Mouse (Mus musculus) intestine, postnatal 0 days (tissue): ENCODE measurements around the gene Cep57l1. TPM values are rescaled to one million over a fixed set of nuclear protein-coding genes. Genes with fewer than 3 reads are reported as not detected.

Experiments used
- ATAC-seq: fragments of 200-750 bp; cut with Nextera tagmentation; 2 replicates; pipeline ENCODE4 v1.8.0; 2017; ENCODE audit warnings: mild to moderate bottlenecking, moderate TSS enrichment, moderate library complexity
- H3K27ac ChIP-seq: fragments of 300-500 bp; sonication (generic); 2 replicates; pipeline ENCODE4 v1.5.1; 2014; ENCODE audit warnings: mild to moderate bottlenecking, low read depth, low read length, moderate library complexity
- H3K27me3 ChIP-seq: fragments of 300-500 bp; sonication (generic); replicated peaks from 2 replicates; pipeline ENCODE4 v1.6.1; 2014; ENCODE audit warnings: low read length, mixed read lengths; ENCODE audit not compliant: control insufficient read depth, insufficient read depth
- H3K36me3 ChIP-seq: fragments of 300-500 bp; sonication (generic); 2 replicates; pipeline ENCODE4 v1.6.1; 2014; ENCODE audit warnings: mild to moderate bottlenecking, moderate library complexity; ENCODE audit not compliant: control insufficient read depth, insufficient read depth
- H3K4me1 ChIP-seq: fragments of 300-500 bp; sonication (generic); replicated peaks from 2 replicates; pipeline ENCODE4 v1.6.1; 2014; ENCODE audit warnings: antibody characterized with exemption, low read length, mixed read lengths; ENCODE audit not compliant: control insufficient read depth, insufficient read depth
- H3K4me2 ChIP-seq: fragments of 300-500 bp; sonication (generic); replicated peaks from 2 replicates; pipeline ENCODE4 v1.6.1; 2014; ENCODE audit warnings: low read depth, mild to moderate bottlenecking, moderate library complexity
- H3K4me3 ChIP-seq: fragments of 300-500 bp; sonication (generic); 2 replicates; pipeline ENCODE4 v1.5.1; 2014; ENCODE audit warnings: low read depth, low read length
- H3K9ac ChIP-seq: fragments of 300-500 bp; sonication (generic); 2 replicates; pipeline ENCODE4 v1.6.1; 2014; ENCODE audit warnings: mild to moderate bottlenecking, low read depth, low read length
- H3K9me3 ChIP-seq: fragments of 300-500 bp; sonication (generic); 2 replicates; pipeline ENCODE4 v1.6.1; 2016; ENCODE audit warnings: mixed run types; ENCODE audit not compliant: control insufficient read depth
- CTCF ChIP-seq: sonication (generic); IDR thresholded peaks from 2 replicates; pipeline ENCODE4 v1.5.1; 2016; ENCODE audit warnings: low read depth, mild to moderate bottlenecking, control low read depth, antibody characterized with exemption, moderate library complexity
- WGBS: fragments of 180-500 bp; shearing (Covaris S2); extraction: QIAGEN DNeasy Blood & Tissue Kit; methylation state at CpG from one replicate; pipeline ENCODE4 v1.1.7; 2014; 5-methylcytosine and 5-hydroxymethylcytosine counted together
- polyA plus RNA-seq: library from polyadenylated mRNA; unstranded; fragments of >200 nt; fragmentation: Nextera tagmentation; extraction: Ambion mirVana; gene quantifications from 2 replicates; pipeline ENCODE4 v1.2.1, GENCODE M21; 2015

Cep57l1 gene
- polyA plus RNA-seq, 1 experiment from 2014 or later, result 5.3 TPM

- H3K27ac ChIP-seq, result no peak overlapping the region
- WGBS, result 52% methylated on average over 9 of the region's 9 CpGs
- no peaks in the 10 kb centered on the region for H3K36me3 ChIP-seq
- H3K9ac ChIP-seq, result no peak overlapping the region
- H3K4me3 ChIP-seq, result no peak overlapping the region
- no peak overlapping the region for H3K4me2 ChIP-seq
- TF ChIP-seq CTCF, result peak; percentile 93
- ATAC-seq, result no peak
- H3K27me3 ChIP-seq, result no peaks in the 10 kb centered on the region
- no peaks in the 10 kb centered on the region for H3K4me1 ChIP-seq
- H3K9me3 ChIP-seq, result no peaks in the 10 kb centered on the region
Observed at GRCm38 (mm10) chr10:41830851-41831522, 21.3 kb upstream of the Cep57l1 start.

- H3K4me1 ChIP-seq, result no peaks in the 10 kb centered on the region
- 64% methylated on average over 4 of the region's 4 CpGs for WGBS
- H3K36me3 ChIP-seq, result no peaks in the 10 kb centered on the region
- ATAC-seq, result no peak
- no peak overlapping the region for H3K4me2 ChIP-seq
- H3K4me3 ChIP-seq, result no peak overlapping the region
- H3K27me3 ChIP-seq, result no peaks in the 10 kb centered on the region
- no peak overlapping the region for H3K27ac ChIP-seq
- H3K9ac ChIP-seq, result no peak overlapping the region
- no peaks in the 10 kb centered on the region for H3K9me3 ChIP-seq
- no peak for TF ChIP-seq CTCF
Observed at GRCm38 (mm10) chr10:41830445-41830844, 20.8 kb upstream of the Cep57l1 start.

DNA sequence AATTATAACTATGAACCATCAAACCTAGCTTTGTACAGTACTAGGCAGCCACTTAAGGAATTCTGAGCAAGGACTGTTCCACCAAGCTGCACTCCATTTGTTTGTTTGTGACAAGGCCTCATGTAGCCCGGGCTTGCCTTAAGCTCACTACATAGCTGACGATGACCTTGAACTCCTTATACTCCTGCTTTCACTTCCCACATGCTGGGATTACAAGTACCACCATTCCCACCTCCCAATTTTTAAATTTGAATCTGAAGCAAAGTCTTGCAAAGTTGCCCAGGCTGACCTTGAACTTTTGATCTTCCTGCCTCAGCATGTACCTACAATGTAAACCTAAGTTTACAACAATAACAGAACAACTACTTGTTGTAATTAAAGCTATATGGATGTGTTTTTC lies 20.3 kb upstream of the Cep57l1 start:
- H3K27ac ChIP-seq, result no peak overlapping the region
- H3K27me3 ChIP-seq, result no peaks in the 10 kb centered on the region
- no peak overlapping the region for H3K4me2 ChIP-seq
- H3K36me3 ChIP-seq, result no peaks in the 10 kb centered on the region
- H3K9ac ChIP-seq, result no peak overlapping the region
- H3K9me3 ChIP-seq, result no peaks in the 10 kb centered on the region
- 88% methylated on average over 2 of the region's 2 CpGs for WGBS
- H3K4me1 ChIP-seq, result no peaks in the 10 kb centered on the region
- TF ChIP-seq CTCF, result no peak
- H3K4me3 ChIP-seq, result no peak overlapping the region
- no peak for ATAC-seq

- no peak for TF ChIP-seq CTCF
- ATAC-seq, result no peak
- H3K27me3 ChIP-seq, result no peaks in the 10 kb centered on the region
- WGBS, result 82% methylated on average over 5 of the region's 5 CpGs
- no peak overlapping the region for H3K4me3 ChIP-seq
- no peak overlapping the region for H3K9ac ChIP-seq
- H3K9me3 ChIP-seq, result no peaks in the 10 kb centered on the region
- H3K4me1 ChIP-seq, result no peaks in the 10 kb centered on the region
- no peak overlapping the region for H3K4me2 ChIP-seq
- H3K36me3 ChIP-seq, result no peaks in the 10 kb centered on the region
- H3K27ac ChIP-seq, result no peak overlapping the region
Observed at GRCm38 (mm10) chr10:41829191-41829590, 19.5 kb upstream of the Cep57l1 start.

- 0 out of 2 replicates have a peak, but pooled peaks cover 2% of the 10 kb centered on the region for H3K4me1 ChIP-seq
- no peaks in the 10 kb centered on the region for H3K36me3 ChIP-seq
- no peak overlapping the region for H3K9ac ChIP-seq
- no peak for ATAC-seq
- 84% methylated on average over 4 of the region's 4 CpGs for WGBS
- H3K27ac ChIP-seq, result no peak overlapping the region
- no peaks in the 10 kb centered on the region for H3K27me3 ChIP-seq
- TF ChIP-seq CTCF, result no peak
- H3K9me3 ChIP-seq, result no peaks in the 10 kb centered on the region
- no peak overlapping the region for H3K4me3 ChIP-seq
- no peak overlapping the region for H3K4me2 ChIP-seq
Observed at GRCm38 (mm10) chr10:41827784-41828183, 18.1 kb upstream of the Cep57l1 start.

GRCm38 (mm10) chr10:41826526-41827116 lies 16.9 kb upstream of the Cep57l1 start:
- Histone ChIP-seq H3K27me3 (no peaks in the 10 kb centered on the region), H3K4me1 (peaks cover 5% of the 10 kb centered on the region; the same call in 1 of the 2 replicates), H3K36me3 (no peaks in the 10 kb centered on the region), H3K4me3 (no peak overlapping the region), H3K9ac (no peak overlapping the region), H3K4me2 (no peak overlapping the region), H3K27ac (no peak overlapping the region), H3K9me3 (no peaks in the 10 kb centered on the region)
- TF ChIP-seq CTCF, result peak; percentile 32
- 69% methylated on average over 6 of the region's 6 CpGs for WGBS
- no peak for ATAC-seq
